Mouse (Mus musculus) thymus, adult 2 months (tissue): ENCODE measurements around the gene Prtn3.

Experiments
- CTCF ChIP-seq: fragments of 200-500 bp; IDR thresholded peaks from 2 replicates; pipeline ENCODE4 v1.5.1; 2012; ENCODE audit warnings: mild to moderate bottlenecking, control low read depth, low read length, moderate library complexity, borderline replicate concordance; ENCODE audit not compliant: control insufficient read depth, poor library complexity, insufficient read depth; ENCODE audit errors: extremely low read depth
- POLR2A ChIP-seq: fragments of 200-500 bp; IDR thresholded peaks from 2 replicates; pipeline ENCODE4 v1.6.1; 2012; ENCODE audit warnings: mild to moderate bottlenecking, low read length, control low read depth, moderate library complexity; ENCODE audit not compliant: control insufficient read depth, poor library complexity, insufficient read depth; ENCODE audit errors: extremely low read depth

DNA sequence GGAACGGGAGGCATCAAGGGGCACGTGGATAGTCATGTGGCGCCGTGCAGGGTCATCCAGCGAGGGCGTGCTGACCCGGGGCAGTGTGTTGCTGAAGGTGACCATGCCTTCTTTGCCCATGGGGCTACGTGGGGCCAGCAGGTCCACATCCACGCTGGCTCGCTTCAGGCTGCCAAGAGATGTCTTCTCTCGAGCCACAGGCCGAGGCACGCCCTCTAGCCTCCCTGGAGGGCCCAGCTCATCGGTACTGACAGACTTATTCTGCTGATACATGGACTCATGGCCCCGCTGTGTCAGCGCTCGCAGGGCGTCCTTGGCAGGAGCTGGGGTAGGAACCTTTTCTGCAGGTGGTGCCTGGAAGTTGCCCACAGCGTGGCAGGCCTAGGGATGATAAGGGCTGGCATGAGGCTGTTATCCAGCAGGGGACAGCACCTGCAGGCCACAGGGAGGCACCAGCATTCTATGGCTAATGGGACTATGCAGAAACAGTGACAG, 8.4 kb upstream of the Prtn3 start:
- TF ChIP-seq POLR2A (no peak), CTCF (no peak)
